ENCODE assay signal across 8 mouse cellular contexts in genomic region chr12:111671431-111671902, GRCm38 (mm10). TPM values are rescaled to one million over a fixed set of nuclear protein-coding genes. Genes with fewer than 3 reads are reported as not detected.
DNase-seq lines count a peak whose midpoint lies in the region; ATAC-seq and TF ChIP-seq lines count a peak whose summit lies in the region.

No protein-coding gene starts in this region.

- H3K36me3 ChIP-seq in spleen, adult 2 months (ENCODE audit: control insufficient read depth, insufficient read depth, low read length), result no peaks in the 10 kb centered on the region
- H3K36me3 ChIP-seq in heart, embryonic 12.5 days, result peaks cover 14% of the 10 kb centered on the region; the same call in 1 of the 2 replicates
- no peaks in the 10 kb centered on the region for H3K36me3 ChIP-seq in kidney, postnatal 0 days (ENCODE audit: insufficient read depth, low read length)
- H3K36me3 ChIP-seq in liver, embryonic 16.5 days (ENCODE audit: control insufficient read depth, insufficient read depth), result no peaks in the 10 kb centered on the region
- H3K36me3 ChIP-seq in neural tube, embryonic 12.5 days, result peaks cover 23% of the 10 kb centered on the region

- no peak for ATAC-seq in heart, embryonic 12.5 days (ENCODE audit: insufficient number of reproducible peaks, low FRiP score)
- ATAC-seq in kidney, postnatal 0 days (replicated peaks; ENCODE audit: low FRiP score, low read depth), result no peak
- no peak for ATAC-seq in liver, embryonic 16.5 days (ENCODE audit: low read depth)
- ATAC-seq in neural tube, embryonic 12.5 days (ENCODE audit: low FRiP score, low read depth), result peak; percentile 61

- H3K27ac ChIP-seq in spleen, adult 2 months (ENCODE audit: insufficient read depth, low read length), result no peak overlapping the region
- H3K27ac ChIP-seq in heart, embryonic 12.5 days (ENCODE audit: poor library complexity, severe bottlenecking), result peak overlapping the region; percentile 33; the same call in 1 of the 2 replicates
- H3K27ac ChIP-seq in kidney, postnatal 0 days, result 0 out of 2 replicates have a peak overlapping the region, but pooled peaks have one; percentile 10
- no peak overlapping the region for H3K27ac ChIP-seq in liver, embryonic 16.5 days (ENCODE audit: low read length)
- peak overlapping the region; percentile 84 for H3K27ac ChIP-seq in neural tube, embryonic 12.5 days

- H3K9me3 ChIP-seq in heart, embryonic 12.5 days (replicated peaks), result no peaks in the 10 kb centered on the region
- H3K9me3 ChIP-seq in kidney, postnatal 0 days (replicated peaks; ENCODE audit: low read length), result no peaks in the 10 kb centered on the region
- no peaks in the 10 kb centered on the region for H3K9me3 ChIP-seq in liver, embryonic 16.5 days (replicated peaks; ENCODE audit: control insufficient read depth, low read length)
- H3K9me3 ChIP-seq in neural tube, embryonic 12.5 days, result no peaks in the 10 kb centered on the region

- peak overlapping the region; percentile 49 for H3K4me3 ChIP-seq in spleen, adult 2 months (ENCODE audit: extremely low read depth, insufficient read depth, insufficient read length)
- peak overlapping the region; percentile 71 for H3K4me3 ChIP-seq in heart, embryonic 12.5 days
- H3K4me3 ChIP-seq in kidney, postnatal 0 days (replicated peaks; ENCODE audit: low read depth, low read length), result peak overlapping the region; percentile 46
- peak overlapping the region; percentile 51 for H3K4me3 ChIP-seq in liver, embryonic 16.5 days (ENCODE audit: low read depth, low read length)
- H3K4me3 ChIP-seq in neural tube, embryonic 12.5 days, result peak overlapping the region; percentile 89

- H3K9ac ChIP-seq in heart, embryonic 12.5 days, result peak overlapping the region; percentile 76
- peak overlapping the region; percentile 52; the same call in 1 of the 2 replicates for H3K9ac ChIP-seq in kidney, postnatal 0 days (ENCODE audit: low read depth, low read length)
- H3K9ac ChIP-seq in liver, embryonic 16.5 days (ENCODE audit: low read depth, low read length), result no peak overlapping the region
- peak overlapping the region; percentile 95 for H3K9ac ChIP-seq in neural tube, embryonic 12.5 days

- peaks cover 9% of the 10 kb centered on the region for H3K27me3 ChIP-seq in spleen, adult 2 months (ENCODE audit: control insufficient read depth, insufficient read depth, low read length)
- H3K27me3 ChIP-seq in heart, embryonic 12.5 days (replicated peaks), result peaks cover 9% of the 10 kb centered on the region; the same call in 1 of the 2 replicates
- peaks cover 17% of the 10 kb centered on the region for H3K27me3 ChIP-seq in kidney, postnatal 0 days (ENCODE audit: insufficient read depth, low read length)
- peaks cover 54% of the 10 kb centered on the region for H3K27me3 ChIP-seq in liver, embryonic 16.5 days (ENCODE audit: control insufficient read depth, insufficient read depth, low read depth, low read length)
- peaks cover 5% of the 10 kb centered on the region; the same call in 1 of the 2 replicates for H3K27me3 ChIP-seq in neural tube, embryonic 12.5 days (replicated peaks)

- 1% methylated on average over 34 of the region's 34 CpGs for WGBS in spleen, adult 2 months
- WGBS in heart, embryonic 12.5 days, result under 1% methylated on average over 34 of the region's 34 CpGs
- under 1% methylated on average over 34 of the region's 34 CpGs for WGBS in kidney, postnatal 0 days
- WGBS in liver, embryonic 16.5 days (ENCODE audit: insufficient replicate concordance), result 2% methylated on average over 34 of the region's 34 CpGs
- under 1% methylated on average over 34 of the region's 34 CpGs for WGBS in neural tube, embryonic 12.5 days

- TF ChIP-seq CTCF in spleen, adult 2 months (IDR thresholded peaks at IDR 0.05; ENCODE audit: extremely low read depth, insufficient read depth, insufficient read length, insufficient replicate concordance), result no peak
- no peak for TF ChIP-seq CTCF in kidney, postnatal 0 days (IDR thresholded peaks at IDR 0.05; ENCODE audit: low read depth)

- peaks cover 11% of the 10 kb centered on the region for H3K4me1 ChIP-seq in spleen, adult 2 months (ENCODE audit: control insufficient read depth, insufficient read depth, insufficient read length)
- H3K4me1 ChIP-seq in heart, embryonic 12.5 days (replicated peaks), result peaks cover 66% of the 10 kb centered on the region
- peaks cover 33% of the 10 kb centered on the region for H3K4me1 ChIP-seq in kidney, postnatal 0 days (replicated peaks; ENCODE audit: insufficient read depth, low read length)
- H3K4me1 ChIP-seq in liver, embryonic 16.5 days (ENCODE audit: control insufficient read depth, low read depth, low read length), result peaks cover 15% of the 10 kb centered on the region
- H3K4me1 ChIP-seq in neural tube, embryonic 12.5 days, result peaks cover 36% of the 10 kb centered on the region

- TF ChIP-seq POLR2A in spleen, adult 2 months (IDR thresholded peaks at IDR 0.05; ENCODE audit: low read depth, low read length), result no peak

- DNase-seq in spleen, adult 2 months (ENCODE audit: low read depth in 1 of 2, low spot score in 2 of 2), result peak in 1 of 2 experiments; percentile 35
- no peak for DNase-seq in spleen, adult 12 weeks (ENCODE audit: low spot score)
- peak; percentile 48 to 67 for DNase-seq in cerebellum, postnatal 4 days (ENCODE audit: low spot score in 2 of 2)
- peak; percentile 32 for DNase-seq in kidney, postnatal 0 days (ENCODE audit: low spot score)
- no peak for DNase-seq in c-Kit-positive CD71-positive TER-119-positive erythroid progenitor cells, embryonic 14.5 days (ENCODE audit: low spot score)

- peak overlapping the region; percentile 91 for H3K4me2 ChIP-seq in heart, embryonic 12.5 days
- peak overlapping the region; percentile 90 for H3K4me2 ChIP-seq in kidney, postnatal 0 days (ENCODE audit: low read length)
- peak overlapping the region; percentile 55 for H3K4me2 ChIP-seq in liver, embryonic 16.5 days (ENCODE audit: low read depth, low read length)
- H3K4me2 ChIP-seq in neural tube, embryonic 12.5 days (replicated peaks), result peak overlapping the region; percentile 95

RNA-seq across cellular contexts. Expression of gene Ckb, which starts 0.7 kb away (rescaled TPM):
- 139 and 197 TPM in 2 replicates for polyA plus RNA-seq in spleen, adult 2 months (2012; rRNA removed)
- 363 and 373 TPM in 2 replicates for polyA plus RNA-seq in heart, embryonic 12.5 days (2016; fragmentation: Nextera tagmentation; extraction: Ambion mirVana)
- polyA plus RNA-seq in kidney, postnatal 0 days (2015; fragmentation: Nextera tagmentation; extraction: Ambion mirVana), result 135 and 148 TPM in 2 replicates
- polyA plus RNA-seq in liver, embryonic 16.5 days (2015; fragmentation: Nextera tagmentation; extraction: Ambion mirVana), result 39.2 and 44.8 TPM in 2 replicates
- 2,325 and 2,426 TPM in 2 replicates for polyA plus RNA-seq in neural tube, embryonic 12.5 days (2016; fragmentation: Nextera tagmentation; extraction: Ambion mirVana)

RNA-seq across cellular contexts. Expression of gene Trmt61a, which starts 6.4 kb away (rescaled TPM):
- polyA plus RNA-seq in spleen, adult 2 months (2012; rRNA removed), result 40.6 and 48.1 TPM in 2 replicates
- polyA plus RNA-seq in heart, embryonic 12.5 days (2016; fragmentation: Nextera tagmentation; extraction: Ambion mirVana), result 8.8 and 10.2 TPM in 2 replicates
- 6.3 and 6.8 TPM in 2 replicates for polyA plus RNA-seq in kidney, postnatal 0 days (2015; fragmentation: Nextera tagmentation; extraction: Ambion mirVana)
- polyA plus RNA-seq in liver, embryonic 16.5 days (2015; fragmentation: Nextera tagmentation; extraction: Ambion mirVana), result 3.7 and 4.6 TPM in 2 replicates
- 12.0 and 12.1 TPM in 2 replicates for polyA plus RNA-seq in neural tube, embryonic 12.5 days (2016; fragmentation: Nextera tagmentation; extraction: Ambion mirVana)

RNA-seq across cellular contexts. Expression of gene Bag5, which starts 41.6 kb away (rescaled TPM):
- 6.2 and 7.7 TPM in 2 replicates for polyA plus RNA-seq in spleen, adult 2 months (2012; rRNA removed)
- 40.2 and 41.3 TPM in 2 replicates for polyA plus RNA-seq in heart, embryonic 12.5 days (2016; fragmentation: Nextera tagmentation; extraction: Ambion mirVana)
- 45.7 and 48.9 TPM in 2 replicates for polyA plus RNA-seq in kidney, postnatal 0 days (2015; fragmentation: Nextera tagmentation; extraction: Ambion mirVana)
- polyA plus RNA-seq in liver, embryonic 16.5 days (2015; fragmentation: Nextera tagmentation; extraction: Ambion mirVana), result 14.1 and 14.4 TPM in 2 replicates
- 60.1 and 61.8 TPM in 2 replicates for polyA plus RNA-seq in neural tube, embryonic 12.5 days (2016; fragmentation: Nextera tagmentation; extraction: Ambion mirVana)

RNA-seq across cellular contexts. Expression of gene Apopt1, which starts 41.6 kb away (rescaled TPM):
- 22.2 and 33.3 TPM in 2 replicates for polyA plus RNA-seq in spleen, adult 2 months (2012; rRNA removed)
- polyA plus RNA-seq in heart, embryonic 12.5 days (2016; fragmentation: Nextera tagmentation; extraction: Ambion mirVana), result 46.6 and 48.8 TPM in 2 replicates
- 57.8 and 61.4 TPM in 2 replicates for polyA plus RNA-seq in kidney, postnatal 0 days (2015; fragmentation: Nextera tagmentation; extraction: Ambion mirVana)
- polyA plus RNA-seq in liver, embryonic 16.5 days (2015; fragmentation: Nextera tagmentation; extraction: Ambion mirVana), result 17.5 TPM in 2 replicates
- 54.6 and 57.3 TPM in 2 replicates for polyA plus RNA-seq in neural tube, embryonic 12.5 days (2016; fragmentation: Nextera tagmentation; extraction: Ambion mirVana)

Comparison
In these comparisons a context has a peak if more than half of its experiments do, and no peak if none do; other contexts are left out.
1. DNase-seq: peak in cerebellum, postnatal 4 days (2 of 2) and kidney, postnatal 0 days (single experiment); none in spleen, adult 12 weeks (single experiment) and c-Kit-positive CD71-positive TER-119-positive erythroid progenitor cells, embryonic 14.5 days (single experiment).
2. H3K27ac ChIP-seq: peak in heart, embryonic 12.5 days (single experiment), kidney, postnatal 0 days (single experiment) and neural tube, embryonic 12.5 days (single experiment); none in spleen, adult 2 months (single experiment) and liver, embryonic 16.5 days (single experiment).
3. Peak in every context shown above with its lines, with median percentiles within 50 percentile points of each other: H3K4me3 ChIP-seq and H3K4me2 ChIP-seq.